Mouse (Mus musculus) frontal cortex, adult 2 months (tissue): ENCODE measurements at regions not wholly inside any gene's neighbourhood (a gene's known extent, or its start where the extent isn't known, plus 50 kb on each side); places are given as distances from the start of the nearest gene placed in this dataset.

Experiments
- DNase-seq, 2 experiments: peaks; one replicate each; pipeline ENCODE4 v3.0.0; 2022; ENCODE audit warnings: low spot score in 1 of 2; ENCODE audit errors: extremely low spot score in 1 of 2

GRCm38 (mm10) chr11:12180351-12180750 is 141.9 kb upstream of the Grb10 start:
- no peak for DNase-seq

DNA sequence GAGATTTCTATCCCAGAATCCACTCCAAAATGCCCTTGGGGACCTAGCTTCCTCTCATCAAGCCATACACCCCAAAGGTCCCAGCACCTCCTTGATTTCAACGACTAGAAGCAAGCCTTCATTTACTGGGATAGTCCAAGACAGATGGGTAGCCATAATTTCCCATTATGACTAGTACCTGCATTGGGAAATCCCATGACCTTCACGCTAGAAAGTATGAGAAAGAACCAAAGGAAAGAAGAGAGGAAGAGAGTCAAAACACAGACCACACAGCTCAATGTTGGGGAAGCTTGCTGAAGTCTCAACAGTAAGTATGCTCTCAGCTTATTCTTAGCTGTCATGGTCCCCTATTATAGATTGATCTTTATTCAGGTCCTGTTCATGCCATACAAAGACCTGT is 133.9 kb upstream of the Grb10 start:
- DNase-seq: no peak

- DNase-seq: no peak
Observed at GRCm38 (mm10) chr11:12171312-12171711, 132.8 kb upstream of the Grb10 start.

DNA sequence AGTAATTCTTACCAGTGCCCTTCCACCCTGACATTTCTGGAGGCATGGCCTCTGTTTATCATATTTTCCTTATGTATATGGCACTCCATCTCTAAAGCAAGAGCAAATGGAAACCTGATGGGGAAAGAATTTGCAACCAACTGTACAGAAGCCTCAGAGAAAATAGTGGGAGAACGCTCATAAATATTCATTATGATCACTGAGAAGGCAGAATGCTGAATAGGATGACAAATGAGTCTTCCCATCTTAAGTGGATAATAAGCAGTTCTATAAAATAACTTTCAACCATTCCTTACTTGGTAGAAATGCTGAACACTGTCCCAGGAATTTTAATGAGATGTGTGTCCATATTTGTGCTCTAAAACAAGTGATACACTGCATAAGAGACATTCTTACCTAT is 129.9 kb upstream of the Grb10 start:
- peak in 1 of 2 experiments; percentile 12 for DNase-seq
